Mouse (Mus musculus) heart, postnatal 0 days (tissue): ENCODE measurements around the gene Dysf. TPM values are rescaled to one million over a fixed set of nuclear protein-coding genes. Genes with fewer than 3 reads are reported as not detected.

Source experiments
- ATAC-seq: fragments of 200-750 bp; cut with Nextera tagmentation; 2 replicates; pipeline ENCODE4 v1.8.0; 2017; ENCODE audit warnings: low read depth, moderate number of reproducible peaks, moderate library complexity; ENCODE audit not compliant: insufficient read depth
- DNase-seq: peaks from one replicate; pipeline ENCODE4 v3.0.0-alpha.2; 2016; ENCODE audit warnings: low spot score
- H3K27ac ChIP-seq: fragments of 300-500 bp; sonication (generic); 2 replicates; pipeline ENCODE4 v1.5.1; 2014; ENCODE audit warnings: low read depth, mild to moderate bottlenecking
- H3K27me3 ChIP-seq: fragments of 300-500 bp; sonication (generic); 2 replicates; pipeline ENCODE4 v1.6.1; 2014; ENCODE audit warnings: low read length, mixed read lengths; ENCODE audit not compliant: control insufficient read depth, insufficient read depth
- H3K36me3 ChIP-seq: fragments of 300-500 bp; sonication (generic); replicated peaks from 2 replicates; pipeline ENCODE4 v1.6.1; 2014; ENCODE audit warnings: low read length, mixed read lengths; ENCODE audit not compliant: control insufficient read depth, insufficient read depth
- H3K4me1 ChIP-seq: fragments of 300-500 bp; sonication (generic); 2 replicates; pipeline ENCODE4 v1.6.1; 2014; ENCODE audit warnings: antibody characterized with exemption; ENCODE audit not compliant: control insufficient read depth, insufficient read depth
- H3K4me2 ChIP-seq: fragments of 300-500 bp; sonication (generic); 2 replicates; pipeline ENCODE4 v1.6.1; 2014; ENCODE audit warnings: low read depth, mild to moderate bottlenecking, low read length, moderate library complexity
- H3K4me3 ChIP-seq: fragments of 300-500 bp; sonication (generic); 2 replicates; pipeline ENCODE4 v1.5.1; 2014; ENCODE audit warnings: low read depth, low read length
- H3K9ac ChIP-seq: fragments of 300-500 bp; sonication (generic); replicated peaks from 2 replicates; pipeline ENCODE4 v1.6.1; 2014; ENCODE audit warnings: low read depth, low read length, mixed read lengths
- H3K9me3 ChIP-seq: fragments of 300-500 bp; sonication (generic); replicated peaks from 2 replicates; pipeline ENCODE4 v1.6.1; 2016; ENCODE audit warnings: low read length; ENCODE audit not compliant: control insufficient read depth
- CTCF ChIP-seq: IDR thresholded peaks from 2 replicates; pipeline ENCODE4 v1.5.1; 2016; ENCODE audit warnings: antibody characterized with exemption, control low read depth, low read depth
- EP300 ChIP-seq: IDR thresholded peaks from 2 replicates; pipeline ENCODE4 v1.6.1; 2016; ENCODE audit warnings: antibody characterized with exemption, low read depth
- WGBS: fragments of 180-500 bp; shearing (Covaris S2); extraction: QIAGEN DNeasy Blood & Tissue Kit; methylation state at CpG from one replicate; pipeline ENCODE4 v1.1.7; 2014; 5-methylcytosine and 5-hydroxymethylcytosine counted together
- polyA plus RNA-seq: library from polyadenylated mRNA; unstranded; fragments of >200 nt; fragmentation: Nextera tagmentation; extraction: Ambion mirVana; gene quantifications from 2 replicates; pipeline ENCODE4 v1.2.1, GENCODE M21; 2015
- total RNA-seq: library from RNA; depleted of rRNA; stranded (reverse); fragments of >200 nt; gene quantifications from 2 replicates; pipeline ENCODE4 v1.2.3, GENCODE M21; 2014; ENCODE audit warnings: low replicate concordance

Dysf gene
- total and polyA plus RNA-seq, 2 experiments from 2014 or later: 15.0 to 21.9 TPM

DNA sequence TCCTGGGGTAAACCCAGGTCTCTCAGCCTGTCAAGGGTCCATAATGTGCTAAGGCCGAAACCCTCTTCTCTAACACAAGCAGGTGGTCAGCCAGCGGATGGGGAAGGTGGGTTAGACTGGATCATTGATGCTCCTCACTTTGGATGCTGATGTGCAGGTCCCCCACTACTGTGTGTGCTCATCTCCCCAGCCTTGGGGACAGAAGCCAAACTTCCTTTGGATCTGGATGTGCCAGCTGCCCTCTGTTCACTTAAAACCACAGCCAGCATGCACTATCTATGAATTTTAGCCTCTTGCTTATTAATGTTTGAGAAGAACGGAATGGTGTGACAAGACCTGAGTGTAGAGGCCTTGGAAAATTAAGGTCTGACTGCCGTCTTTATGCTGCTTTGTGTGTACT is 150.7 kb downstream of the Dysf start:
- Histone ChIP-seq H3K27me3 (no peaks in the 10 kb centered on the region), H3K4me3 (no peak overlapping the region), H3K27ac (no peak overlapping the region), H3K36me3 (peaks cover 19% of the 10 kb centered on the region), H3K4me2 (no peak overlapping the region), H3K9ac (no peak overlapping the region), H3K4me1 (peaks cover 25% of the 10 kb centered on the region), H3K9me3 (no peaks in the 10 kb centered on the region; the same call in 1 of the 2 replicates)
- TF ChIP-seq CTCF: no peak
- no peak for TF ChIP-seq EP300
- ATAC-seq (no peak), DNase-seq (no peak)
- WGBS: 86% methylated on average over 4 of the region's 4 CpGs

DNA sequence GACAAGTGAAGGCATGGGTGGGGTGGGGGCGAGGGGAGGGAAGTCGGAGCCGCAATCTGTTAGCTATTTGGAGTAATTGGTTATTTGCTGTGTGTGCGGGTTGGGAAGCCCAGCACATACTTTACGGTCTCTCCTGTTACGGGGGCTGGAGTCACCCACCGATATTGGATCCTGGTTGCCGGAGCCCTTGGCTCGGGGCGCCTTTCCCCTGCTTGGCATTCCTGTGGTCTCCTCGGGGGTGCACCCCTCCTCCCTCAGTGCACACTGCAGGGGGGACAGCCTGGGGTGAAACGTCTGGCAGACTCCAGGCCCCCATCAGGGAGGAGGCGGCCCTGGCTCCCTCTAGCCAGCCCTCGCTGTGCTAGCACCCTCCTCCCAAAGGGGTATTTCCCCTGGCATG is 159.2 kb downstream of the Dysf start:
- DNase-seq (no peak), ATAC-seq (no peak)
- Histone ChIP-seq H3K36me3 (peaks cover 19% of the 10 kb centered on the region), H3K27me3 (no peaks in the 10 kb centered on the region), H3K4me2 (no peak overlapping the region), H3K27ac (no peak overlapping the region), H3K4me3 (no peak overlapping the region), H3K9ac (no peak overlapping the region), H3K4me1 (peaks cover 8% of the 10 kb centered on the region; the same call in 1 of the 2 replicates), H3K9me3 (no peaks in the 10 kb centered on the region; the same call in 1 of the 2 replicates)
- no peak for TF ChIP-seq EP300
- WGBS: 87% methylated on average over 14 of the region's 14 CpGs

DNA sequence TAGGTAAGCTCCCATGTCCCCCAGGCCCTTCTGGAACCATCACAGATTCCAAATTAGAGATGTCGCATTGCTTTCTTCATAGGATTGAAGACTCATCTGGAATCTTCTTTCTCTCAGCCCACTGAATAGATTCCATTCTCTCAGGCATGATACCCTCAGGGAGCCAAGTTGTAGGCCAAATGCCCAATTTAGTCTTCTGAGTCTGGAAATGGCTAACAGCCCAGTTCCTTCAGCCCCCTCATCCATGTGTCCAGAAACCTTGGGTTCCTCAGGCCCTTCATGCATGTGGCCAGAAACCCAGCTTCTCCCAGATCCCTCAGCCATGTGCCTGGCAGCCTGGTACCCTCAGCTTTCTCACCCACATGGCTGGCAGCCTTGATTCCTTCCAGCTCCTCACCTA is 160.2 kb downstream of the Dysf start:
- Histone ChIP-seq H3K9ac (no peak overlapping the region), H3K27ac (no peak overlapping the region), H3K4me3 (no peak overlapping the region), H3K4me2 (no peak overlapping the region), H3K4me1 (peaks cover 8% of the 10 kb centered on the region; the same call in 1 of the 2 replicates), H3K36me3 (peaks cover 20% of the 10 kb centered on the region), H3K9me3 (no peaks in the 10 kb centered on the region), H3K27me3 (no peaks in the 10 kb centered on the region)
- no peak for DNase-seq
- ATAC-seq: no peak
- 100% methylated on average over 1 of the region's 1 CpGs for WGBS
- TF ChIP-seq CTCF (no peak), EP300 (no peak)

DNA sequence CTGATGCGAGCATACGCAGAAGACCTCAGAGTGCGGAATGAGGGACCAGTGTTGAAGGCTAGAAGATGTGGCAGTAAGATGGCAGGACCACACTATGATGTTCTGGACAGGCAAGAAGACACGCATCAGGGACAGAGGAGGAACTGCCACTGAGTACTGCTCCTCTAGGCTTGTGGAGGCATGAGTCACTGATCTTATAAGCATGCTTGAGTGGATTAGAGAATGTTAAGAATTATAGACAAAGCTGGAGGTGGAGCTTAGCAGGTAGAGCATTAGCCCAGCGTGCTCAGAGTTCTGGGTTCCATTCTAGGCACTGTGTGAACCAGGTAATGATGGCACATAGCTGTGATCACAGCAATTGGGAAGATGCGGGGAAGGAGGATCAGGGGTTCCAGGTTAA is 165.2 kb downstream of the Dysf start:
- H3K36me3 ChIP-seq: peaks cover 17% of the 10 kb centered on the region
- no peak for TF ChIP-seq CTCF
- ATAC-seq (no peak), DNase-seq (no peak)
- H3K4me2 ChIP-seq: no peak overlapping the region
- no peak overlapping the region for H3K9ac ChIP-seq
- no peak overlapping the region for H3K27ac ChIP-seq
- 95% methylated on average over 6 of the region's 6 CpGs for WGBS
- H3K4me3 ChIP-seq: no peak overlapping the region
- H3K9me3 ChIP-seq: no peaks in the 10 kb centered on the region
- no peaks in the 10 kb centered on the region for H3K4me1 ChIP-seq
- H3K27me3 ChIP-seq: no peaks in the 10 kb centered on the region

DNA sequence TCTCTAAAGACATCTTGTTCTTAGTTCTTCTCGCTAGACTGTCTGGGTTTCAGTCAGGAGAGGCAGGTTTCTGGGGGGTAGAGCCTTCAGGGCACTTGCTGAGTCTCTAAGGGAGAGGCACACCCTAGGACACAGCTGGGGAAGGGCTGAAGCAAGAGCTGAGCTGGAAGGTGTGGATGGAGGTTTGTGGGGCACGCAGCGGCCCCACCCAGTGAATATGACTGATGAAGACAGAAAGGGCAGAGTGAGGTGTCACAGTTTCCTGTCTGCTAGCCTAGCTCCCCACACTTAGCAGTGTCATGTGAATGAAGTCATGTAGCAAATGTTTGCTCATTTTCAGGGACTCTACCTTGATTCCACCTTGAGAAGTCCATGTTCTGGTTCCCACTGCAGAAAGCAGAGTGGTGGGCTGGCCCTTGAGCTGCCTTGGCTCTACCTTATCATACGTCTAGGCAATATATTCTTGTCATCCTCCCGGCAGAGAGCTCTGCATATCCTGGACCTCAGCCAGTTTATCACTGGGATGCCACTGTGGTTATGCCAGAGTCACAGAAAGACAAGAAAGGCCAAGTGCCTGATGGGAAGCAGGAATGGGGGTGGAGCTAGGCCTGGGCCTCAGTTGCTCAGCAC is 170.5 kb downstream of the Dysf start:
- no peak for TF ChIP-seq CTCF
- no peak for TF ChIP-seq EP300
- peaks cover 17% of the 10 kb centered on the region for H3K36me3 ChIP-seq
- H3K4me2 ChIP-seq: no peak overlapping the region
- no peak overlapping the region for H3K4me3 ChIP-seq
- no peak overlapping the region for H3K9ac ChIP-seq
- peaks cover 24% of the 10 kb centered on the region for H3K4me1 ChIP-seq
- H3K9me3 ChIP-seq: no peaks in the 10 kb centered on the region
- ATAC-seq (no peak), DNase-seq (no peak)
- no peaks in the 10 kb centered on the region for H3K27me3 ChIP-seq
- WGBS: 61% methylated on average over 5 of the region's 5 CpGs
- peak overlapping the region; percentile 37; the same call in 1 of the 2 replicates for H3K27ac ChIP-seq

DNA sequence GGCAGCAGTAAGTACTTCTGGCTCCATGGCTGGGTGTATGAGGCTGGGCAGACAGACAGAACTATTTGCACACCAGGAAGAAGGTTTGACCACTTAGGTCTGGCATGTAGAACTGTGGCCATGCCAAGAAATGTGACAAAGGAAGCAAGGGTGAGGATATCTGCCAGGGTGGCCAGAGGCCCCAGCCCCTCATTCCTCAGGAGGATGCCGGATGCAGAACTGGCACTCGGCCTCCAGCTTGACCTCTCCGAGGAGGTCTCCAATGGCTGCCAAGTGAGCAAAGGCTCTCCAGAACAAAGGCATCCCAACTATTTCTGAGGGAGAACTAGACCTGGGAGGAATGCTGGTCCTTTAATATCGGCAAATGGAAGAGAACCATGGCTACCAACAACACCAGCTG is 173.1 kb downstream of the Dysf start:
- WGBS: 14% methylated on average over 4 of the region's 4 CpGs
- H3K4me2 ChIP-seq: no peak overlapping the region
- peak; percentile 61 for ATAC-seq

More for the DNA sequence above, 173.1 kb downstream of the Dysf start:
- H3K36me3 ChIP-seq: peaks cover 17% of the 10 kb centered on the region
- peaks cover 24% of the 10 kb centered on the region for H3K4me1 ChIP-seq
- no peaks in the 10 kb centered on the region for H3K9me3 ChIP-seq
- H3K27ac ChIP-seq: peak overlapping the region; percentile 79
- H3K27me3 ChIP-seq: no peaks in the 10 kb centered on the region
- H3K4me3 ChIP-seq: no peak overlapping the region
- TF ChIP-seq CTCF: no peak
- TF ChIP-seq EP300: no peak
- H3K9ac ChIP-seq: no peak overlapping the region
- DNase-seq: peak; percentile 47
